In the genomic region with DNA sequence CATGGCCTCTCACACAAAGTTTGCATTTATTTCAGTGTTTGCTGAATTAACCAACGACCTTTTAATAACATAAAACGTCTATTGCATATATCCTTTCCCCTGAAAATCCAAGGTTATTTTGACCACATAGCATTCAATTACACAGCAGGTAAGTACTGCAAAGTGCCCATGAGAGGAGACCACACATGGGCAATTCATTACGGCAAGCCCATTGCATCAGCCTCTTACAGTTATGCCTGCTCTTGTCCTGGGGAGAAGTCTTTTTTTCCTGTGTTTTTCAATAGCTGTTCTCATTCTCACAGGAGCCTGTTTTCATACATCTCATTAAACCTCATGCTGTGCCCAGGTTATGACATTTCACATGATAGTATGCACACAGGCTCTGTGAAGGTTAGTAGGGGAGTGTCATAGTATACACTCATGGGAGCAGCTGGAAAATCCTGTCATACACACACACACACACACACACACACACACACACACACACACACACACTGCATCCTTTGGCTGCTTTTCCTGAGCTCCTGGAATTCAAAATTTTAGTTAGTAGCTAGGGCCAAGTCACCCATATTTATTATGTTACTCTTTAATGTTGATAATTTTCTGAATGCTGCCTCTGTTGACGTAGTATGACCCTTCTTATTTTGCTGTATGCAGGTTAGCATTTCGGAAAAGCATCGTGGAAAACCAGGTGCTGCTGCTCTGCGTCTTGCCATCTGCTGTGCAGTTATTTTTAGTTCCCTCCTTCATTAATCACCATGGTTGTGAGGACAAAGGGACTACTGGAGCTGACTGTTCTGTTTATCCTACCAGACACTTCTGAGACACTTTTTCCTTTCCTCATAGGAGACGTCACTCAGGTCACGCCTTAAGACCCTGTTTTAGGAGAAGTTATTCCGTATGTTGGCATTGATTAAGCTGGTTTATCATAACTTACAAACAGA, we compare ENCODE assay signal across 13 mouse cellular contexts.
DNase-seq lines count a peak whose midpoint lies in the region; ATAC-seq lines count a peak whose summit lies in the region.
"Had no signal": no experiment of that assay in that cellular context is flagged by ENCODE, and none has a peak within 500 bp of the region (broad histone marks: within the 10 kb centered on the region; RNA-seq: fewer than 3 reads in every experiment).

No protein-coding gene starts in this region.

- 60% methylated on average over 10 of the region's 10 CpGs for whole genome bisulfite sequencing in embryonic facial prominence, embryonic 14.5 days
- WGBS in embryonic facial prominence, embryonic 10.5 days: 72% methylated on average over 10 of the region's 10 CpGs
- 49% methylated on average over 10 of the region's 10 CpGs for WGBS in hindbrain, embryonic 16.5 days

- no peaks in the 10 kb centered on the region for H3K27me3 ChIP-seq in embryonic facial prominence, embryonic 14.5 days (replicated peaks; ENCODE audit: control insufficient read depth, insufficient read depth, low read length)
- no peaks in the 10 kb centered on the region for H3K27me3 ChIP-seq in embryonic facial prominence, embryonic 10.5 days (replicated peaks; ENCODE audit: low read depth, poor library complexity, severe bottlenecking)
- H3K27me3 ChIP-seq in hindbrain, embryonic 16.5 days (replicated peaks; ENCODE audit: control insufficient read depth, insufficient read depth, low read length): no peaks in the 10 kb centered on the region
- H3K27me3 ChIP-seq: embryonic facial prominence, embryonic 15.5 days; kidney, embryonic 15.5 days had no signal

- H3K9me3 ChIP-seq in embryonic facial prominence, embryonic 14.5 days (ENCODE audit: control insufficient read depth, low read length): no peaks in the 10 kb centered on the region
- H3K9me3 ChIP-seq in embryonic facial prominence, embryonic 10.5 days: no peaks in the 10 kb centered on the region
- H3K9me3 ChIP-seq in hindbrain, embryonic 16.5 days (ENCODE audit: control insufficient read depth, low read length): no peaks in the 10 kb centered on the region
- H3K9me3 ChIP-seq: embryonic facial prominence, embryonic 15.5 days; kidney, embryonic 15.5 days had no signal

- ATAC-seq in embryonic facial prominence, embryonic 14.5 days (ENCODE audit: low read depth): peak; percentile 63; the same call in 1 of the 2 replicates
- ATAC-seq in hindbrain, embryonic 16.5 days: peak; percentile 86

- H3K27ac ChIP-seq in embryonic facial prominence, embryonic 14.5 days (replicated peaks; ENCODE audit: low read depth, low read length): no peak overlapping the region
- H3K27ac ChIP-seq in embryonic facial prominence, embryonic 10.5 days (replicated peaks): no peak overlapping the region
- H3K27ac ChIP-seq in hindbrain, embryonic 16.5 days (ENCODE audit: low read depth, low read length): no peak overlapping the region; the same call in 1 of the 2 replicates
- H3K27ac ChIP-seq: embryonic facial prominence, embryonic 15.5 days; kidney, embryonic 15.5 days had no signal

- intact Hi-C loops in left cerebral cortex, postnatal 10 days (cut with DNase I): no loop called here

- H3K4me3 ChIP-seq in embryonic facial prominence, embryonic 14.5 days (ENCODE audit: low read depth, low read length): no peak overlapping the region
- H3K4me3 ChIP-seq in embryonic facial prominence, embryonic 10.5 days: no peak overlapping the region
- no peak overlapping the region for H3K4me3 ChIP-seq in hindbrain, embryonic 16.5 days (ENCODE audit: low read length)
- H3K4me3 ChIP-seq: embryonic facial prominence, embryonic 15.5 days; kidney, embryonic 15.5 days had no signal

- no peak for DNase-seq in embryonic facial prominence, embryonic 14.5 days (ENCODE audit: low spot score)
- no peak for DNase-seq in embryonic facial prominence, embryonic 10.5 days (ENCODE audit: low spot score)
- DNase-seq in right cerebral cortex, adult 2 months (ENCODE audit: low spot score in 2 of 2): peak; percentile 5 to 10
- no peak for DNase-seq in right cerebral cortex, postnatal 10 days (ENCODE audit: low spot score in 2 of 2)
- no peak for DNase-seq in natural killer cell, adult 2 months (ENCODE audit: low spot score in 2 of 2)
- no peak for DNase-seq in left cerebral cortex, postnatal 10 days (ENCODE audit: extremely low spot score in 1 of 2, low spot score in 2 of 2)
- DNase-seq in adrenal gland, adult (ENCODE audit: inconsistent age in 2 of 2, low spot score in 1 of 2): no peak
- DNase-seq: adrenal gland, postnatal 14 days; gastrocnemius, postnatal 25 days; lung, postnatal 14 days had no signal

- H3K9ac ChIP-seq in embryonic facial prominence, embryonic 14.5 days (ENCODE audit: low read depth, low read length): no peak overlapping the region
- H3K9ac ChIP-seq in hindbrain, embryonic 16.5 days (ENCODE audit: low read depth, low read length): no peak overlapping the region; the same call in 1 of the 2 replicates
- H3K9ac ChIP-seq: embryonic facial prominence, embryonic 15.5 days; kidney, embryonic 15.5 days had no signal

- H3K4me2 ChIP-seq in embryonic facial prominence, embryonic 14.5 days (ENCODE audit: low read depth, low read length): no peak overlapping the region
- H3K4me2 ChIP-seq in hindbrain, embryonic 16.5 days (ENCODE audit: low read length): no peak overlapping the region
- H3K4me2 ChIP-seq: embryonic facial prominence, embryonic 15.5 days; kidney, embryonic 15.5 days had no signal

- H3K4me1 ChIP-seq in embryonic facial prominence, embryonic 14.5 days (ENCODE audit: control insufficient read depth, insufficient read depth, low read length): no peaks in the 10 kb centered on the region
- no peaks in the 10 kb centered on the region for H3K4me1 ChIP-seq in embryonic facial prominence, embryonic 10.5 days
- H3K4me1 ChIP-seq in hindbrain, embryonic 16.5 days (ENCODE audit: control insufficient read depth, insufficient read depth, low read depth, low read length): no peaks in the 10 kb centered on the region
- H3K4me1 ChIP-seq: embryonic facial prominence, embryonic 15.5 days; kidney, embryonic 15.5 days had no signal

- H3K36me3 ChIP-seq in embryonic facial prominence, embryonic 14.5 days (ENCODE audit: control insufficient read depth, insufficient read depth, low read length): no peaks in the 10 kb centered on the region
- no peaks in the 10 kb centered on the region for H3K36me3 ChIP-seq in embryonic facial prominence, embryonic 10.5 days (replicated peaks)
- H3K36me3 ChIP-seq in hindbrain, embryonic 16.5 days (ENCODE audit: control insufficient read depth, insufficient read depth, low read length): no peaks in the 10 kb centered on the region
- H3K36me3 ChIP-seq: embryonic facial prominence, embryonic 15.5 days; kidney, embryonic 15.5 days had no signal

Comparison
In these comparisons a context has a peak if more than half of its experiments do, and no peak if none do; other contexts are left out.
1. DNase-seq: peak in right cerebral cortex, adult 2 months (2 of 2); none in embryonic facial prominence, embryonic 14.5 days (single experiment), embryonic facial prominence, embryonic 10.5 days (single experiment), right cerebral cortex, postnatal 10 days (0 of 2), natural killer cell, adult 2 months (0 of 2), left cerebral cortex, postnatal 10 days (0 of 2) and adrenal gland, adult (0 of 2).